Mouse (Mus musculus) kidney, adult 11 months (tissue): ENCODE data around the gene Gm28778.
A peak's percentile ranks its signal among the peaks of the same experiment; 100 is the strongest.
"Not testable (repeated sequence)": the region's sequence is repeated elsewhere in the genome, so short reads cannot be mapped to it uniquely, and the experiment has no call there.

Experiments
- DNase-seq: peaks from one replicate; pipeline ENCODE4 v3.0.0; 2022

Gm28778 gene

DNA sequence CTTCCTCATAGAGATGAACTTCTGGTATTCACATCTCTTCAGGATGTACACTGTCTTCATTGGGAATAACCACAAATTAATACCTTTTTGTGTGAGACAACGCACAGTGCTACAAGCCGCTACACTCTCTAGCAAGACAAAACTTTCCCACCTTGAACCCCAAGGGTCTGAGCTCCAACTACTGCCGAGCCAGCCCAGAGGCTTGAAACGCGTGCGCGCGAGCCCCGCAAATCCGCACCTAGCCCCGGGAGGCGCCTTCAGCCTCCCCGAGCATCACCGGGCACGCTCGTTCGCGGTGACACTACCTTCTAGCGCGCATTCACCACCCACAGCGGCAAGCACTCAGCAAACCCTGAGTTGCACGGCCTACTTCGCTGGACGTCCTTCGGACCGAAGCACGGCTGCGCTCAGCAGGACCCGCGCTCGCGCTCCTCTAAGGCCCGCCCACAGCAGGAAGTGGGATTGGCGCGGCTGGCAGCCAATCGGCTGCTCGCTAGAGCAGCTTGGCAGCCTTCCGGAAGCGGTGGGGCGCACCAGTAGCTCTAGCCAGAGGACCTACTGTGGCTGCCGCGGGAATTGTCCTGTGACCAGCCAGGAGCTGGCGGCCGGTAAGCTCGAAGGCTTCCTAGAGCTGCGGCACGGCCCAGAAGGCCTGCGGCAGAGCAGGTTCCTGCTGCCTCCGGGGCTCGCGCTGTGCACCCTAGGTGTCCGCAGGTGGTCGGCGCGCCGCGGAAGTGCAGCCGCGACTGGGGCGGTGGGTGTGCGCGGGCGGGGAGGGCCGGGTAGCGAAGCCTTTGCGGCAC lies at the start of gene Gm28778, which contains the start of the genes Pms1 and Ormdl1:
Gene Gm28778 (plus strand): TSS at position 531 of the 803 bp plus-strand sequence.
Gene Pms1 (minus strand): TSS at position 438 of the 803 bp plus-strand sequence.
Gene Ormdl1 (plus strand): TSS at position 515 of the 803 bp plus-strand sequence.
- DNase-seq, result peak; percentile 94

DNA sequence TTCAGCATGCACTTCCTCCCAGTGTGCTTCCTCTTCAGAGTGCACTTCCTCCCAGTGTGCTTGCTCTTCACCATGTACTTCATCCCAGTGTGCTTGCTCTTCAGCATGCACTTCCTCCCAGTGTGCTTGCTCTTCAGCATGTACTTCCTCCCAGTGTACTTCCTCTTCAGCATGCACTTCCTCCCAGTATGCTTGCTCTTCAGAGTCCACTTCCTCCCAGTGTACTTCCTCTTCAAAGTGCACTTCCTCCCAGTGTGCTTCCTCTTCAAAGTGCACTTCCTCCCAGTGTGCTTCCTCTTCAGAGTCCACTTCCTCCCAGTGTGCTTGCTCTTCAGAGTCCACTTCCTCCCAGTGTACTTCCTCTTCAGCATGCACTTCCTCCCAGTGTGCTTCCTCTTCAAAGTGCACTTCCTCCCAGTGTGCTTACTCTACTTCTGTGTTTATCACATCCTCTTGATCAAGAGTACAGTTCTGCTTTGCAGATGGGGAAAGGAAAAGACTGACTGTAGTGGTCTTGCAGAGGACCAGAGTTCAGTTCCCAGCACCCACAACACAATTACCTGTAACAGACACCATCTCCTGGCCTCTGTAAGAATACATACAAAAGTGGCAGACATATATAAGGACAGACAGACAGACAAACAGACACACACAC lies 31.8 kb upstream of the Gm28778 start:
- DNase-seq, result not testable (repeated sequence)

DNA sequence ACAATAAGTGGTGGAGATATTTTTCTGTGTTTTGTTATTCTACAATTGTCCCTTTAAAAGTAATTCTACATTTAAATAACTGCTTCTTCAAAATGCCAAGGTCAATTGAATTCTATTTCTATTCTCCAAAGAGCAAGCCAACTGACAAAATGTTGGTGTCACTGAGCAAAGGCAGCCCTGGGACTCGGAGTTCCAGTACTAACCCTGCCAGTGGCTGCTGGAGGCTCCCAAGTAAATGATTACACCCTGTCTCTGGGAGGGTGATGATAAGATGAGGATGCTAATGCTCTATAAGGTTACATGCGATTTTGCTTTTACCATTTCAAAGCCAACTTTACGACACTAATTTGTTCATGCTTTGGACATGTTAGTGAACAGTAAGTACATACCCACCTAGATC lies 27.0 kb upstream of the Gm28778 start:
- DNase-seq, result no peak

GRCm38 (mm10) chr1:53272646-53273045 lies 24.3 kb upstream of the Gm28778 start:
- no peak for DNase-seq

- no peak for DNase-seq
These were observed 5.7 kb upstream of the Gm28778 start for GRCm38 (mm10) chr1:53291197-53291596.

DNA sequence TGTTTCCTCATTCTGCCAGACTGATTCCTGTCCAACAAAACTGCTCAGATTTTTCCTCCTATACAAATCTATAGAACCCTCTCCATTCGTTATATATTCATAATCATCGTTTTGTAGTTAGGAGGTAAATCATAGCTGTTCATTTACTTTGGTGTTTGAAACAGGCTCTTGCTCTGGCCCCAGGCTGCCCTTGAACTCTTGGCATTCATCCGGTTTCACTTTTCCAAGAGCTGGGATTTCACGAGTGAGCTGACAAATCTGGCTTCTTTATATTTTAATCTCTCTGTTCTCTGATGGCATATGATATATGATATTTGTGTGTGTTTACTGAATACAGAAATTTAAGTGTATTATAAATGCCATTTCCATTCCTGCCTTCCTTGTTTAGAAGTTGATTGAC lies 3.6 kb downstream of the Gm28778 start:
- no peak for DNase-seq

DNA sequence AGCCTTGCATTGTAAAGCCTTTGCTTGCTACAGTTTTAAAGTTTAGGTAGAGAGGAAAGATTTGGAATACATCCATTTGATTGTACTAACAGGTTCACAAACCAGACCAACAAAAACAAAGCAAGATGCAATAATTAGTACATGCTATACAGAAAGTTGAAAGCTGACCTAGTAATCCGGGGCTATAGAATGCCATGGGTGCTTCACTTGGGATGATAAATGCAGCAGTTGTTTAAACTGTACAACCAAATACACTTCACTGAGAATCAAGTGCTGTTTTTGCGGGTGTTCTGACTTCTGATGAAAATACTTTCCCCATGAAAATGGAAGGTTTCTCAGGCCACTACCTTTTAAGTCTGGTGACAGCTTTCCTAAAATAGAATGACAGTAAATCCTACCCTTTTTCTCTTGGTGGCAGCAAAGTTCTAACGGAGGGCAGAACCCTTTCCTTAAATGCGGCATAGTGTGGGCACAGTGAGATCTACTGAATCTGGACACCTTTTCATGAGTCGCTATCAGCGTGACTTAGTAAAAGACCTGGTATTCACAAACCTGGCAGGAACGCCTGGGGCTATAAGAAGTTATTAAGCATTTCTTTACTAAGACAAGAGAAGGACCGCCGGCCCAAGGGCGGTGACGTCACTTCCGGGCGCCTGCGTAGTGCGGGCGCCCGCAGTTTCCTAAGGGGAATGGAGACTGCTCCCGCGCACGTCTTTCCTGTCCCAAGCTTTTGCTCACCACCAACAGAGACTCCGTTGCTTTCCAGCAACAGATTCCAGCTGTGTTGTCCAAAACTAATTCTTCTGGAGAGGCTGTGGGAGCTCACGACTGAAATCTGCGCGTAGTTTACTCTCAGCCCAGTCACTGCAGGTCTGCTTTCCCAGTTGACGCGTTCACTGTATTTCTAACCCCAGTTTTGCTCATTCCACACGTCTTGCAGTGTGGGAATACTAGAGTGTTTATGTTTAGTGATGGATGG lies 16.4 kb downstream of the Gm28778 start, which contains the start of gene Osgepl1:
Gene Osgepl1 (plus strand): TSS at position 636 of the 979 bp plus-strand sequence.
- DNase-seq, result peak; percentile 76

- no peak for DNase-seq
These were observed 24.9 kb downstream of the Gm28778 start for GRCm38 (mm10) chr1:53321662-53322344.

GRCm38 (mm10) chr1:53323254-53323653 lies 26.3 kb downstream of the Gm28778 start:
- DNase-seq, result no peak

DNA sequence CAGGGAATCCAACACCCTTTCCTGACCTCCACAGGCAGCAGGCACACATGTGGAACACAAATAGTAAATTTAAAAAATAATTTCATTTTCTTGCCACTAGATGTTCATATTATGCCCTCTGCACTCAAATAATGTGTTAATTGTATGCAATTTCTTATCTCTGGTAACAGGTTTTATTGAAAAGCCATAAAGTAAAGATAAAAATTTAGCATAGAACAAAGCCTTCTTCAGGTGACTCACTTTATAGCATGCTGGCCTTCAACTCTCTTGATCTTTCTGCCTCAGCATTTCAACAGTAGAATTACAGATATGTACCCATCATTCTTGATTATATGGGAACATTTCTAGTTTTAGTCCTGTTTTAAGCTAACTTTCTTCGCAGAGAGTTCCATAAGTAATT lies 27.4 kb downstream of the Gm28778 start:
- DNase-seq, result no peak

GRCm38 (mm10) chr1:53324827-53325494 lies 28.1 kb downstream of the Gm28778 start:
- DNase-seq, result no peak

GRCm38 (mm10) chr1:53333527-53333926 lies 36.6 kb downstream of the Gm28778 start:
- not testable (repeated sequence) for DNase-seq

DNA sequence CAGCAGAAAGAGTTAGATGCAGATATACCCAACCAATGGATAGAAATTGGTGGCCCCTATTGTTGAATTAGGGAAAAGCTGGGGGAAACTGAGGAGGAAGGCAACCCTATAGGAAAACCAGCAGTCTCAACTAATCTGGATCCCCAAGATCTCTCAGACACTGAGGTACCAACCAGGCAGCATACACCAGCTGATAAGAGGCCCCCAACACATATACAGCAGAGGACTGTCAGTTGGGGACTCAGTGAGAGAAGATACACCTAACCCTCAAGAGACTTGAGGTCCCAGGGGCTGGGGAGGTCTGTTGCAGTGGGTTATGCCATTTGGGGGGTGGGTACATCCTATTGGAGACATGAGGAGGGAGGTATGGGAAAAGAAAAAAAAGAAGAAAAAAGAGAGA lies 38.6 kb downstream of the Gm28778 start:
- DNase-seq, result no peak

DNA sequence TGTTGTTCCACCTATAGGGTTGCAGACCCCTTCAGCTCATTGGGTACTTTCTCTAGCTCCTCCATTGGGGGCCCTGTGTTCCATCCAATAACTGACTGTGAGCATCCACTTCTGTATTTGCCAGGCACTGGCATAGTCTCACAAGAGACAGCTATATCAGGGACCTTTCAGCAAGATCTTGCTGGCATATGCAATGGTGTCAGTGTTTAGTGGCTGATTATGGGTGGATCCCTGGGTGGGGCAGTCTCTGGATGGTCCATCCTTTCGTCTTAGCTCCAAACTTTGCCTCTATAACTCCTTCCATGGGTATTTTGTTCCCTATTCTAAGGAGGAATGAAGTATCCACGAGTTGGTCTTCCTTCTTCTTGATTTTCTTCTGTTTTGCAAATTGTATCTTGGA lies 40.5 kb downstream of the Gm28778 start:
- DNase-seq, result not testable (repeated sequence)

GRCm38 (mm10) chr1:53341071-53341470 lies 44.2 kb downstream of the Gm28778 start:
- no peak for DNase-seq

DNA sequence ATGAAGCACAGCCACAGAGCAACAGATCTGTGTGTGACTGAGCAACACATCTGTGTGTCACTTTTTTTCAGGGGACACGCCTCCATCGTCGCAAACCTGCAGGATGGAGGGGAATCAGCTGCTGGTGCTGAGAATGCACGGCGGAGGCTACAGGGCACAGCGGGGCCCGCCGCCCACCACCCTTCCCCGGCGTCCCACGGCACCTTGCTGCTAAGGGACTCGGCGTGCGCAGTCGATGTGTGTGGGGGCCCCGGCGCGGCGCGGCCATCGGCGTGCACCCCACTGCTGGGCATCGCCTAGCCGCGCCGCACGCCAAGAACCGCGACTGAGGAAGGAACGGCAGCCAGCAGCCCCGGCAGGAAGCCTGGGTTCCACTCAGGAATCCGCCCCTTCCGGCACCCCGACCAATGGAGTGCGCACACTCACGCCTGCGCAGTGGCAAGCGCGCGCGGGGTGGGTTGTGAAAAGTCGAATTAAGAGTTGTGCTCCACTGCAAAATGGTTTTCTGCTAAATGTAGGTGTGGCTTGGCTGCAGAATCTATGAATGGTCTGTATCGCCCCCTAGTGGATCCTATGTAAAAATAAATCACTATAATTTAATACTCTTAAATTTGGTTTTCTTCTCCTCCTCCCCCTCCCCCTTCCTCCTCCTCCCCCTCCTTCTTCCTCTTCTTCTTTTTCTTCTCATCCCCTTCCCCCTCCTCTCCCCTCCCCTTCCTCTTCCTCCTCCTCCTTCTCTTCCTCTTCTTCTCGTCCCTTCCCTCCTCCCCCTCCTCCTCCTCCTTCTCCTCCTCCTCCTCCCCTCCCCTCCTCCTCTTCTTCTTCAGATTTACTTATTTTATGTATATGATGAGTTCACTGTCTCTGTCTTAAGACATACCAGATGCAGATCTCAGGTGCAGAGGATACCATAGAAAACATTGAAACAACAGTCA lies 55.7 kb downstream of the Gm28778 start, which contains the start of the genes Asdurf, Gm28551 and Asnsd1:
Gene Asdurf (minus strand): TSS at position 293 of the 935 bp plus-strand sequence.
Gene Gm28551 (minus strand): TSS at position 341 of the 935 bp plus-strand sequence.
Gene Asnsd1 (minus strand): TSS at position 426 of the 935 bp plus-strand sequence.
- DNase-seq, result peak; percentile 97

GRCm38 (mm10) chr1:53358988-53359387 lies 62.1 kb downstream of the Gm28778 start:
- no peak for DNase-seq
